Mouse (Mus musculus) stomach, postnatal 0 days (tissue): ENCODE data around the gene Tenm3. TPM values are rescaled to one million over a fixed set of nuclear protein-coding genes. Genes with fewer than 3 reads are reported as not detected.

Experiments used
- ATAC-seq: fragments of 200-750 bp; cut with Nextera tagmentation; 2 replicates; pipeline ENCODE4 v1.8.0; 2017; ENCODE audit not compliant: low FRiP score, low TSS enrichment
- DNase-seq: peaks from one replicate; pipeline ENCODE4 v3.0.0-alpha.2; 2016; ENCODE audit warnings: low spot score
- H3K27ac ChIP-seq: fragments of 300-500 bp; sonication (generic); replicated peaks from 2 replicates; pipeline ENCODE4 v1.5.1; 2014; ENCODE audit warnings: mild to moderate bottlenecking, control low read depth
- H3K27me3 ChIP-seq: fragments of 300-500 bp; sonication (generic); 2 replicates; pipeline ENCODE4 v1.6.1; 2014; ENCODE audit warnings: low read length; ENCODE audit not compliant: control insufficient read depth, insufficient read depth
- H3K36me3 ChIP-seq: fragments of 300-500 bp; sonication (generic); 2 replicates; pipeline ENCODE4 v1.6.1; 2014; ENCODE audit warnings: low read length, mixed read lengths; ENCODE audit not compliant: control insufficient read depth, insufficient read depth
- H3K4me1 ChIP-seq: fragments of 300-500 bp; sonication (generic); replicated peaks from 2 replicates; pipeline ENCODE4 v1.6.1; 2014; ENCODE audit warnings: antibody characterized with exemption; ENCODE audit not compliant: control insufficient read depth, insufficient read depth
- H3K4me2 ChIP-seq: fragments of 300-500 bp; sonication (generic); replicated peaks from 2 replicates; pipeline ENCODE4 v1.6.1; 2014; ENCODE audit warnings: low read depth, mild to moderate bottlenecking, control low read depth, moderate library complexity
- H3K4me3 ChIP-seq: fragments of 300-500 bp; sonication (generic); 2 replicates; pipeline ENCODE4 v1.5.1; 2014; ENCODE audit warnings: low read depth, low read length, control low read depth
- H3K9ac ChIP-seq: fragments of 300-500 bp; sonication (generic); 2 replicates; pipeline ENCODE4 v1.6.1; 2014; ENCODE audit warnings: mild to moderate bottlenecking, low read length, control low read depth, mixed read lengths
- H3K9me3 ChIP-seq: fragments of 300-500 bp; sonication (generic); 2 replicates; pipeline ENCODE4 v1.6.1; 2016; ENCODE audit warnings: low read length; ENCODE audit not compliant: control insufficient read depth
- CTCF ChIP-seq: IDR thresholded peaks from 2 replicates; pipeline ENCODE4 v1.5.1; 2016; ENCODE audit warnings: antibody characterized with exemption, low read depth, mild to moderate bottlenecking, moderate library complexity
- EP300 ChIP-seq: optimal IDR thresholded peaks from 2 replicates; pipeline ENCODE3; 2016; ENCODE audit warnings: antibody characterized with exemption
- WGBS: fragments of 180-500 bp; shearing (Covaris S2); extraction: QIAGEN DNeasy Blood & Tissue Kit; methylation state at CpG from one replicate; pipeline ENCODE4 v1.1.7; 2014; 5-methylcytosine and 5-hydroxymethylcytosine counted together
- polyA plus RNA-seq: library from polyadenylated mRNA; unstranded; fragments of >200 nt; fragmentation: Nextera tagmentation; extraction: Ambion mirVana; gene quantifications from 2 replicates; pipeline ENCODE4 v1.2.1, GENCODE M21; 2015

Gene Tenm3
- polyA plus RNA-seq, 1 experiment from 2014 or later: 4.5 TPM

GRCm38 (mm10) chr8:48766545-48767234 is 77.1 kb downstream of the Tenm3 start:
- TF ChIP-seq CTCF (no peak), EP300 (no peak)

GRCm38 (mm10) chr8:48765212-48765611 is 78.5 kb downstream of the Tenm3 start:
- H3K27ac ChIP-seq: no peak overlapping the region
- H3K9ac ChIP-seq: no peak overlapping the region
- no peak overlapping the region for H3K4me2 ChIP-seq
- H3K4me3 ChIP-seq: no peak overlapping the region
- no peak for DNase-seq
- H3K4me1 ChIP-seq: no peaks in the 10 kb centered on the region
- no peaks in the 10 kb centered on the region for H3K27me3 ChIP-seq
- H3K36me3 ChIP-seq: no peaks in the 10 kb centered on the region
- TF ChIP-seq CTCF: no peak
- no peak for TF ChIP-seq EP300
- WGBS: 43% methylated on average over 6 of the region's 6 CpGs
- H3K9me3 ChIP-seq: no peaks in the 10 kb centered on the region
- ATAC-seq: no peak

More at GRCm38 (mm10) chr8:48766545-48767234, 77.1 kb downstream of the Tenm3 start:
- Histone ChIP-seq H3K4me2 (no peak overlapping the region), H3K4me3 (no peak overlapping the region), H3K27me3 (no peaks in the 10 kb centered on the region), H3K9me3 (no peaks in the 10 kb centered on the region), H3K27ac (no peak overlapping the region), H3K9ac (no peak overlapping the region), H3K4me1 (no peaks in the 10 kb centered on the region), H3K36me3 (no peaks in the 10 kb centered on the region)
- ATAC-seq (no peak), DNase-seq (no peak)
- WGBS: 84% methylated on average over 16 of the region's 16 CpGs

- H3K9me3 ChIP-seq: no peaks in the 10 kb centered on the region
- no peak for DNase-seq
- TF ChIP-seq CTCF (no peak), EP300 (no peak)
- 82% methylated on average over 3 of the region's 3 CpGs for WGBS
- no peak overlapping the region for H3K27ac ChIP-seq
- no peak overlapping the region for H3K4me2 ChIP-seq
- no peak for ATAC-seq
- H3K4me1 ChIP-seq: no peaks in the 10 kb centered on the region
- H3K27me3 ChIP-seq: no peaks in the 10 kb centered on the region
- H3K36me3 ChIP-seq: no peaks in the 10 kb centered on the region
- H3K4me3 ChIP-seq: no peak overlapping the region
- no peak overlapping the region for H3K9ac ChIP-seq
Observed at GRCm38 (mm10) chr8:48764011-48764410, 79.7 kb downstream of the Tenm3 start.

GRCm38 (mm10) chr8:48756874-48757273 is 86.9 kb downstream of the Tenm3 start:
- Histone ChIP-seq H3K4me3 (no peak overlapping the region), H3K9ac (no peak overlapping the region), H3K27me3 (no peaks in the 10 kb centered on the region), H3K4me1 (0 out of 2 replicates have a peak, but pooled peaks cover 2% of the 10 kb centered on the region), H3K36me3 (no peaks in the 10 kb centered on the region), H3K9me3 (no peaks in the 10 kb centered on the region), H3K4me2 (no peak overlapping the region), H3K27ac (no peak overlapping the region)
- no peak for TF ChIP-seq CTCF
- TF ChIP-seq EP300: no peak
- DNase-seq (no peak), ATAC-seq (no peak)
- WGBS: 68% methylated on average over 2 of the region's 2 CpGs

GRCm38 (mm10) chr8:48755492-48755891 is 88.3 kb downstream of the Tenm3 start:
- Histone ChIP-seq H3K9ac (no peak overlapping the region), H3K27ac (no peak overlapping the region), H3K4me1 (0 out of 2 replicates have a peak, but pooled peaks cover 2% of the 10 kb centered on the region), H3K4me2 (no peak overlapping the region), H3K9me3 (no peaks in the 10 kb centered on the region), H3K27me3 (no peaks in the 10 kb centered on the region), H3K36me3 (no peaks in the 10 kb centered on the region), H3K4me3 (no peak overlapping the region)
- TF ChIP-seq EP300 (no peak), CTCF (no peak)
- 43% methylated on average over 7 of the region's 7 CpGs for WGBS
- 0 out of 2 replicates have a peak, but pooled peaks have one; percentile 63 for ATAC-seq
- peak; percentile 25 for DNase-seq

- no peaks in the 10 kb centered on the region for H3K9me3 ChIP-seq
- H3K36me3 ChIP-seq: no peaks in the 10 kb centered on the region
- no peak for DNase-seq
- no peak overlapping the region for H3K9ac ChIP-seq
- H3K4me3 ChIP-seq: no peak overlapping the region
- H3K4me2 ChIP-seq: no peak overlapping the region
- ATAC-seq: no peak
- 0 out of 2 replicates have a peak, but pooled peaks cover 2% of the 10 kb centered on the region for H3K4me1 ChIP-seq
- no peak overlapping the region for H3K27ac ChIP-seq
- TF ChIP-seq CTCF (no peak), EP300 (no peak)
- no peaks in the 10 kb centered on the region for H3K27me3 ChIP-seq
- 79% methylated on average over 2 of the region's 2 CpGs for WGBS
Observed at GRCm38 (mm10) chr8:48754959-48755358, 88.8 kb downstream of the Tenm3 start.
